Mouse (Mus musculus): ENCODE measurements at regions not wholly inside any gene's neighbourhood (a gene's known extent, or its start where the extent isn't known, plus 50 kb on each side); places are given as distances from the start of the nearest gene placed in this dataset.
A peak's percentile ranks its signal among the peaks of the same experiment; 100 is the strongest.

GRCm38 (mm10) chr10:25857954-25858616 is 220.0 kb upstream of the Gm9767 start:
- Histone ChIP-seq H3K27ac (no peak overlapping the region), H3K4me3 (no peak overlapping the region)
- no peak for TF ChIP-seq CTCF (IDR thresholded peaks at IDR 0.05)
- no peak for DNase-seq
- intact Hi-C loops (cut with DNase I) = no loop called here

- intact Hi-C loops (cut with DNase I) = no loop called here
- no peak for TF ChIP-seq CTCF (IDR thresholded peaks at IDR 0.05)
- Histone ChIP-seq H3K4me3 (no peak overlapping the region), H3K27ac (no peak overlapping the region)
- DNase-seq = no peak
Measured at GRCm38 (mm10) chr10:25844348-25844747, 233.7 kb upstream of the Gm9767 start.

DNA sequence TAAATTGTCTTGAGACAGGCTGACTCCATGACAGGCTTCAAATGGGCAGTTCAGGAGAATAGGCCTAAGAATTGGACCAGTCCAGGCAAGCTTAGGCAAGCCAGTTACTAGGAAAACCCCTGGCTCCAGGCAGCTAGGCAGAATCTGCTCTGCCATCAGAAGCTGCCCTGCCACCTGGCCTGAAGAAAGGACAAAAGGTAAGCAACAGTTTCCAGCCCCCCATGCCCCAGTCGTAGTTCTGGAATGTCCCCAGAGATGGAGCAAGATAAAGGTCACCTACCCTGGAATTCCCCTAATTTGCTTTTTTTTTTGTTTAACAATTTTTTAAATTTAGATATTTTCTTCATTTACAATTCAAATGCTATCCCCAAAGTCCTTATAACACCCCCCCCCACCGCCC is 248.8 kb upstream of the Gm9767 start:
- no peak for TF ChIP-seq CTCF (IDR thresholded peaks at IDR 0.05)
- Histone ChIP-seq H3K27ac (no peak overlapping the region), H3K4me3 (no peak overlapping the region)
- intact Hi-C loops (cut with DNase I) = no loop called here
- DNase-seq = no peak

DNA sequence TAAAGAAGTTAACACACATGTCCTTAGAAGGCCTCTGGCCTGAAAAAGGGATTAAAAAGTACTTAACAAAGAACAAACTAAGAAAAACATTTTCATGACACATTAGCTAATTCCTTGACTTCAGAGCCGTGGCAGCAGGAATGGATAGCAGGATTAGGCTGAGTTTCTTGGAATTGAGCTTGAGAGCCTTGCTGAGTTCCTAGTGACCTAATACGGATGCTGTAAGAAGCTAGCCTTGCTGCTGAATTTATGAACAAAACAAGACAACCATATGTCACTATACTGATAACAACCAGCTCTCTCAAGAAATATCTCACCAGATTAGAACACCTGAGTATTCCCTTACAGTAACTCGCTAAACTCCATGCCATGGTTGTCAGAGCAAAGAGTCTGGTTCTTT is 268.2 kb upstream of the Smlr1 start:
- intact Hi-C loops (cut with DNase I) = no loop called here
- no peak for DNase-seq

GRCm38 (mm10) chr10:25801499-25801898 is 265.4 kb upstream of the Smlr1 start:
- intact Hi-C loops (cut with DNase I) = no loop called here

More for the DNA sequence above, 268.2 kb upstream of the Smlr1 start:
- Histone ChIP-seq H3K27ac (no peak overlapping the region), H3K4me3 (no peak overlapping the region)
- no peak for TF ChIP-seq CTCF (IDR thresholded peaks at IDR 0.05)

GRCm38 (mm10) chr10:25798881-25799280 is 262.8 kb upstream of the Smlr1 start:
- H3K27ac ChIP-seq = no peak overlapping the region
- TF ChIP-seq CTCF (IDR thresholded peaks at IDR 0.05) = no peak
- DNase-seq = no peak
- H3K4me3 ChIP-seq = no peak overlapping the region
- intact Hi-C loops (cut with DNase I) = no loop called here

More at GRCm38 (mm10) chr10:25801499-25801898, 265.4 kb upstream of the Smlr1 start:
- Histone ChIP-seq H3K4me3 (no peak overlapping the region), H3K27ac (no peak overlapping the region)
- no peak for TF ChIP-seq CTCF (IDR thresholded peaks at IDR 0.05)
- DNase-seq = no peak

- DNase-seq = no peak
- Histone ChIP-seq H3K4me3 (no peak overlapping the region), H3K27ac (peak overlapping the region; percentile 40; the same call in 1 of the 2 replicates)
- no peak for TF ChIP-seq CTCF (IDR thresholded peaks at IDR 0.05)
- intact Hi-C loops (cut with DNase I) = no loop called here
Measured at GRCm38 (mm10) chr10:25790363-25790821, 254.3 kb upstream of the Smlr1 start.

DNA sequence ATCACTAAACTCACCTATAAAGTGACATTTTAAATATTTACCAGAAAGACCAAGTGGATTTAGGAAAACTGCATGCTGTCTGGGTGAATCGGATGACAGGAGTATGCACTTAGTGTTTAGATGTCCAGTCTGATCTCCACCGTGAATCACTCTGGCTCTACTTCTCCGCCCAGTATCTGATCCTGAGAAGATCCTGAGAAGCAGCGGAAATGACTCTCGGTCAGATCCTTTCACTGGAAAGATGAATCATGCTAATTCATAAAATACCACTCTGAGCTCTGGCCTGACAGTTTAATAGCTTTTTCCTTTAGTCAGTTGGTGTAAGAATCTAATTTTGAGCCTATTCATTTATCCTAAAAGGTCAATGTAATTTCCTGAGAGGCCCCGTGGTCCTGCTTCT is 252.6 kb upstream of the Smlr1 start:
- H3K4me3 ChIP-seq = no peak overlapping the region
- no peak for TF ChIP-seq CTCF (IDR thresholded peaks at IDR 0.05)
- intact Hi-C loops (cut with DNase I) = no loop called here
- no peak overlapping the region for H3K27ac ChIP-seq
- DNase-seq = no peak

DNA sequence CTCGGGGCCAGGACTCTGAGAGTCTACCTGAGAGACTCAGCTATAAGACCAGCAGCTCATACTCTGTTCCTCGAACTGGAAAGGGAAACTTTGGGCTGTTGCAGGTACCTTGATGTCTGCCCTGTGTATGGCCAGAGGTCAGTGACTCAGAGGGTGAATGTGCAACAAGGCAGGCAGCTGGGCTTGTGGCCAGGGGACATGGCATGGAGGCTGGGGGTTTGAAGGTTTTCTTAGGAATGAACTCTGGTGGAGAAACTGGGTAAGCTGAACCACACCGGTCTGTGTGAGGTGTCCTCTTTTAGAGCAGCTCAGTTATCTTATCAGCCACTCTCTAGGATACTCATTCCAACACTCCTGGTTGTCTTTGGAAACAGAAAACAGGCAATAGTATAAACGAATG is 251.9 kb upstream of the Smlr1 start:
- no peak for DNase-seq
- no peak overlapping the region for H3K27ac ChIP-seq
- H3K4me3 ChIP-seq = no peak overlapping the region
- no peak for TF ChIP-seq CTCF (IDR thresholded peaks at IDR 0.05)
- intact Hi-C loops (cut with DNase I) = no loop called here

GRCm38 (mm10) chr10:25783861-25784260 is 247.8 kb upstream of the Smlr1 start:
- Histone ChIP-seq H3K4me3 (no peak overlapping the region), H3K27ac (no peak overlapping the region)
- intact Hi-C loops (cut with DNase I) = no loop called here
- TF ChIP-seq CTCF (IDR thresholded peaks at IDR 0.05) = no peak
- no peak for DNase-seq

- H3K27ac ChIP-seq = no peak overlapping the region
- no peak for TF ChIP-seq CTCF (IDR thresholded peaks at IDR 0.05)
- no peak for DNase-seq
- intact Hi-C loops (cut with DNase I) = no loop called here
- H3K4me3 ChIP-seq = no peak overlapping the region
Measured at GRCm38 (mm10) chr10:25779476-25779875, 243.4 kb upstream of the Smlr1 start.

- intact Hi-C loops (cut with DNase I) = no loop called here
- no peak for DNase-seq
- Histone ChIP-seq H3K4me3 (no peak overlapping the region), H3K27ac (no peak overlapping the region)
- no peak for TF ChIP-seq CTCF (IDR thresholded peaks at IDR 0.05)
Measured at GRCm38 (mm10) chr10:25777717-25778116, 241.7 kb upstream of the Smlr1 start.

- Histone ChIP-seq H3K27ac (no peak overlapping the region), H3K4me3 (no peak overlapping the region)
- TF ChIP-seq CTCF (IDR thresholded peaks at IDR 0.05) = no peak
- intact Hi-C loops (cut with DNase I) = no loop called here
- no peak for DNase-seq
Measured at GRCm38 (mm10) chr10:25776697-25777096, 240.6 kb upstream of the Smlr1 start.

GRCm38 (mm10) chr10:25770051-25770450 is 234.0 kb upstream of the Smlr1 start:
- no peak for TF ChIP-seq CTCF (IDR thresholded peaks at IDR 0.05)
- Histone ChIP-seq H3K27ac (no peak overlapping the region), H3K4me3 (no peak overlapping the region)
- intact Hi-C loops (cut with DNase I) = no loop called here
- no peak for DNase-seq

All from gastrocnemius, adult 2 months (tissue).